Mouse (Mus musculus) stomach, embryonic 15.5 days (tissue): ENCODE data around the gene Ccdc71. TPM values are rescaled to one million over a fixed set of nuclear protein-coding genes. Genes with fewer than 3 reads are reported as not detected.

Source experiments
- ATAC-seq: fragments of 200-750 bp; cut with Nextera tagmentation; 2 replicates; pipeline ENCODE4 v1.8.0; 2017; ENCODE audit warnings: low read depth, moderate number of reproducible peaks, moderate TSS enrichment; ENCODE audit not compliant: insufficient read depth, low FRiP score
- H3K27ac ChIP-seq: fragments of 300-500 bp; sonication (generic); 2 replicates; pipeline ENCODE4 v1.5.1; 2015; ENCODE audit warnings: mild to moderate bottlenecking, inconsistent platforms
- H3K27me3 ChIP-seq: fragments of 300-500 bp; sonication (generic); replicated peaks from 2 replicates; pipeline ENCODE4 v1.6.1; 2015; ENCODE audit warnings: inconsistent platforms
- H3K36me3 ChIP-seq: fragments of 300-500 bp; sonication (generic); 2 replicates; pipeline ENCODE4 v1.6.1; 2015; ENCODE audit warnings: inconsistent platforms
- H3K4me1 ChIP-seq: fragments of 300-500 bp; sonication (generic); 2 replicates; pipeline ENCODE4 v1.6.1; 2015; ENCODE audit warnings: inconsistent platforms
- H3K4me2 ChIP-seq: fragments of 300-500 bp; sonication (generic); 2 replicates; pipeline ENCODE4 v1.6.1; 2015; ENCODE audit warnings: mild to moderate bottlenecking, inconsistent platforms
- H3K4me3 ChIP-seq: fragments of 300-500 bp; sonication (generic); replicated peaks from 2 replicates; pipeline ENCODE4 v1.5.1; 2015; ENCODE audit warnings: inconsistent platforms
- H3K9ac ChIP-seq: fragments of 300-500 bp; sonication (generic); 2 replicates; pipeline ENCODE4 v1.6.1; 2015; ENCODE audit warnings: inconsistent platforms
- H3K9me3 ChIP-seq: fragments of 300-500 bp; sonication (generic); 2 replicates; pipeline ENCODE4 v1.6.1; 2016; ENCODE audit warnings: inconsistent platforms
- WGBS: fragments of 180-500 bp; shearing (Covaris S2); methylation state at CpG from one replicate; pipeline ENCODE4 v1.1.7; 2015; 5-methylcytosine and 5-hydroxymethylcytosine counted together
- polyA plus RNA-seq: library from polyadenylated mRNA; unstranded; fragments of >200 nt; fragmentation: Nextera tagmentation; extraction: Ambion mirVana; gene quantifications from 2 replicates; pipeline ENCODE4 v1.2.1, GENCODE M21; 2015

Ccdc71 gene
- polyA plus RNA-seq, 1 experiment from 2014 or later = 47.7 TPM

DNA sequence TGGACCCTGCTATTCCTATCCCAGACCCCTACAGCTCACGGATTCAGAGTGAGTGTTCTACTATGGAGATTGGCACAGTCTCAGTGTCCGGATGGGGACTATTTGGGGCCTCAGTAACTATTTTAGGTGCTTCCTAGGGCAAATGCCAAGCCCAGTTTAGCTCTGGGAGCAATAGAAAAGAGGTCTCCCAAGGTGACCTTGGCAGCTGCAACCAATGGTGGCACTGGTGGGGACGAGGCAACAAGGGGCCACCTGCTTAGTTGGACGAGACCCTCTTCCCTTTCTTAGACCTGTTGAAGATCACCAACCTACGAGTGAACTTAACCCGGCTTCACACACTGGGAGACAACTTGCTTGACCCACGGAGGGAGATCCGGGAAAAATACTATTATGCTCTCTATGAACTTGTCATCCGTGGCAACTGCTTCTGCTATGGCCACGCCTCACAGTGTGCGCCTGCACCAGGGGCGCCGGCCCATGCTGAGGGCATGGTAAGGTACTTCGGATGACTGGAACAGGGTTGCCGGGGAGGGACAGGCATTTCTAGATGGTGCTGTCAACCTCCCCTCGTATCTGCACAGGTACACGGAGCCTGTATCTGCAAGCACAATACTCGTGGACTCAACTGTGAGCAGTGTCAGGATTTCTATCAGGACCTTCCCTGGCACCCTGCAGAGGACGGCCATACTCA, 21.3 kb downstream of the Ccdc71 start:
- Histone ChIP-seq H3K9ac (no peak overlapping the region), H3K9me3 (no peaks in the 10 kb centered on the region), H3K4me3 (no peak overlapping the region), H3K27me3 (no peaks in the 10 kb centered on the region), H3K4me1 (peaks cover 21% of the 10 kb centered on the region), H3K27ac (no peak overlapping the region), H3K4me2 (no peak overlapping the region), H3K36me3 (peaks cover 45% of the 10 kb centered on the region; the same call in 1 of the 2 replicates)
- no peak for ATAC-seq
- WGBS = 87% methylated on average over 19 of the region's 19 CpGs

DNA sequence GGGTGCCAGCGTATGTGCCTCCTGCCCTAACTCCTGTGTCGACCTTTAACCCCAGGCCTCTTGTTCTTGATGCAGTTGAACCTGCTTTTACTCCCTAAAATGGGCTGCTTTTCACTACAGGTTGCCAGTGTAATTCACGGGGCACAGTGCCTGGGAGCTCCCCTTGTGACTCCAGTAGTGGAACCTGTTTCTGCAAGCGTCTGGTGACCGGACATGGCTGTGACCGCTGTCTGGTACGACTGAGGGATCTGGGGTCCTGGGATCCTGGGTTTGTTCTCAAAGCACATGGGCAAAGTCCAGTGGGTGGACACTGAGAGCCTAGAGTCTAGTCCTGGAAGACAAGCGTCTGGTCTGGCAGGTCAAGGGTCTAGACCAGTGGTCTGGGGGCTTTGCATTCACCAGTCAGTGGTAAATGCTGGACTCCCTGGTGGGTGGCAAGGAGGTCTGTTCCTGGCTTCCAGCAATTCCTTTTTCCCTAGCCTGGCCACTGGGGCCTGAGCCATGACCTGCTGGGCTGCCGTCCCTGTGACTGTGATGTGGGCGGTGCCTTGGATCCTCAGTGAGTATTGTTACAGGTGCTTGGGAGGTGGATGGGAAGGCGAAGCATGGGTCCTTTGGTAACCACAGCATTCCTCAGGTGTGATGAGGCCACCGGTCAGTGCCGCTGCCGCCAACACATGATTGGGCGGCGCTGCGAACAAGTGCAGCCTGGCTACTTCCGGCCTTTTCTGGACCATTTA, 22.9 kb downstream of the Ccdc71 start:
- no peak for ATAC-seq
- peaks cover 60% of the 10 kb centered on the region for H3K36me3 ChIP-seq

DNA sequence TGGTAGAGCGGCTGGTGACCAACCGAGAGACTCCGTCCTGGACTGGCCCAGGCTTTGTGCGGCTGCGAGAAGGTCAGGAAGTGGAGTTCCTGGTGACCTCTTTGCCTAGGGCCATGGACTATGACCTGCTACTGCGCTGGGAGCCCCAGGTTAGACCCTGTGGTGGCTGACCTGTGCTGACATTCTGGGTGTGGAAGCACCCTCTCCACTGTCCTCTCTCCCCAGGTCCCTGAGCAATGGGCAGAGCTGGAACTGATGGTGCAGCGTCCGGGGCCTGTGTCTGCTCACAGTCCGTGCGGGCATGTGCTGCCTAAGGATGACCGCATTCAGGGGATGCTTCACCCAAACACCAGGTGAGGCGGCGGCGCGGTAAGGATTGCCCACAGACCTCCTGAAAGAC, 23.7 kb downstream of the Ccdc71 start:
- H3K27ac ChIP-seq = no peak overlapping the region
- H3K4me2 ChIP-seq = no peak overlapping the region
- peaks cover 66% of the 10 kb centered on the region for H3K36me3 ChIP-seq
- no peaks in the 10 kb centered on the region for H3K9me3 ChIP-seq
- no peak for ATAC-seq
- WGBS = 93% methylated on average over 15 of the region's 15 CpGs
- no peaks in the 10 kb centered on the region for H3K27me3 ChIP-seq
- H3K4me3 ChIP-seq = no peak overlapping the region
- no peak overlapping the region for H3K9ac ChIP-seq
- H3K4me1 ChIP-seq = peaks cover 19% of the 10 kb centered on the region

More for the DNA sequence above, 22.9 kb downstream of the Ccdc71 start:
- Histone ChIP-seq H3K4me3 (no peak overlapping the region), H3K9me3 (no peaks in the 10 kb centered on the region), H3K27me3 (no peaks in the 10 kb centered on the region), H3K4me2 (no peak overlapping the region), H3K27ac (no peak overlapping the region), H3K9ac (no peak overlapping the region), H3K4me1 (peaks cover 21% of the 10 kb centered on the region)
- 93% methylated on average over 18 of the region's 18 CpGs for WGBS

DNA sequence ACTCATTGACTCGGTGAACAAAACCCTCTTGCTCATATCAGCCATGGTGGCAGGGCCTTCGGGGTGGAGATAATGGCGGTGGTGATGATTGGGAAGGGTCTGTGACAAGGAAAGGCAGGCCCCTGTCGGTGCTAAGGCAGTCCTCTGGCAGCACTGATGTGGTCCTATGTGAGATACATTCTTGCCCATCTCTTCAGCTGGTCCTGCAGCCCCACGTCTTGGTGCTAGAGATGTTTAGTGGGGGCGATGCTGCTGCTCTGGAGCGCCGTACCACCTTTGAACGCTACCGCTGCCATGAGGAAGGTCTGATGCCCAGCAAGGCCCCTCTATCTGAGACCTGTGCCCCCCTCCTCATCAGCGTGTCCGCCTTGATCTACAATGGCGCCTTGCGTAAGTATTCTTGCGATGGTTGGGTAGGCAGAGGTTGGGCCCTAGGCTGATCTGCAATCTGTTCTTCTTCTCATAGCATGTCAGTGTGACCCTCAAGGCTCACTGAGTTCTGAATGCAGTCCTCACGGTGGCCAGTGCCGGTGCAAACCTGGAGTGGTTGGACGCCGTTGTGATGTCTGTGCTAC, 25.1 kb downstream of the Ccdc71 start:
- no peak overlapping the region for H3K4me3 ChIP-seq
- H3K4me2 ChIP-seq = no peak overlapping the region
- H3K27me3 ChIP-seq = no peaks in the 10 kb centered on the region
- H3K9me3 ChIP-seq = no peaks in the 10 kb centered on the region
- 91% methylated on average over 19 of the region's 19 CpGs for WGBS
- ATAC-seq = no peak
- no peak overlapping the region for H3K9ac ChIP-seq
- H3K27ac ChIP-seq = no peak overlapping the region
- H3K36me3 ChIP-seq = peaks cover 76% of the 10 kb centered on the region
- H3K4me1 ChIP-seq = peaks cover 14% of the 10 kb centered on the region

DNA sequence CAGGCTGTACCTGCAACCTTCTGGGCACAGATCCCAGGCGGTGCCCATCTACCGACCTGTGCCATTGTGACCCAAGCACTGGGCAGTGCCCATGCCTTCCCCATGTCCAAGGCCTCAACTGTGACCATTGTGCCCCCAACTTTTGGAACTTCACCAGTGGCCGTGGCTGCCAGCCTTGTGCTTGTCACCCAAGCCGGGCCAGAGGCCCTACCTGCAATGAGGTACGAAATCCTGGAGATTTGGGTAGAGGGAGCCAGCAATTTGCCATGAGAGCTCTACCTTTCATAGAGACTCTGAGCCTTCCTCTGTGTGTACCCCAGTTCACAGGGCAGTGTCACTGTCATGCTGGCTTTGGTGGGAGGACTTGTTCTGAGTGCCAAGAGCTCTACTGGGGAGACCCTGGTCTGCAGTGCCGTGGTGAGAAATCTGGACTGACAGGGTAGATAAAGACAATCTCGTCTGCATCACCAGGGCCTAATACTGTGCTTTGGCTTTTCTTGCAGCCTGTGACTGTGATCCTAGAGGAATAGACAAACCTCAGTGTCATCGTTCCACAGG, 26.7 kb downstream of the Ccdc71 start:
- Histone ChIP-seq H3K4me2 (no peak overlapping the region), H3K9me3 (no peaks in the 10 kb centered on the region), H3K4me1 (peaks cover 13% of the 10 kb centered on the region), H3K27me3 (no peaks in the 10 kb centered on the region), H3K36me3 (peaks cover 67% of the 10 kb centered on the region), H3K9ac (no peak overlapping the region), H3K27ac (no peak overlapping the region), H3K4me3 (no peak overlapping the region)
- WGBS = 93% methylated on average over 8 of the region's 8 CpGs
- ATAC-seq = no peak

DNA sequence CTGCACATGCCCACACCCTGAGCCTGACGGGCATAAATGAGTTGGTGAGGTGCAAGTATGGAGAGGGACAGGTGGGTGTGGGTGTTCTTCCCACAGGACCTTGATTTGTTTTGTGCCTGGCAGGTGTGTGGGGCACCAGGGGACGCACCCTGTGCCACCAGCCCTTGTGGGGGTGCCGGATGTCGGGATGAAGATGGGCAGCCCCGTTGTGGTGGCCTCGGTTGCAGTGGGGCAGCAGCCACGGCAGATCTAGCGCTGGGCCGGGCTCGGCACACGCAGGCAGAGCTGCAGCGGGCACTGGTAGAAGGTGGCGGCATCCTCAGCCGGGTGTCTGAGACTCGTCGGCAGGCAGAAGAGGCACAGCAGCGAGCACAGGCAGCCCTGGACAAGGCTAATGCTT, 28.1 kb downstream of the Ccdc71 start:
- 93% methylated on average over 17 of the region's 17 CpGs for WGBS
- peaks cover 67% of the 10 kb centered on the region for H3K36me3 ChIP-seq

DNA sequence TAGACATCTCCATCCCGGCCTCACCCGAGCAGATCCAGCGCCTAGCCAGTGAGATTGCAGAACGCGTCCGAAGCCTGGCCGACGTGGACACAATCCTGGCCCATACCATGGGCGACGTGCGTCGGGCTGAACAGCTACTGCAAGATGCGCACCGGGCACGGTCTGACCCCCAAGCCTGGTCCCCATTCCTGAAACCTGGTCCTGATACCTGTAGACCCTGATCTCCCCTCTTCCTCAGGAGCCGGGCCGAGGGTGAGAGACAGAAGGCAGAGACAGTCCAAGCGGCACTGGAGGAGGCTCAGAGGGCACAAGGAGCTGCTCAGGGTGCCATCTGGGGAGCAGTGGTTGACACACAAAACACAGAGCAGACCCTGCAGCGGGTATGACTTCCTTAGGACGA, 28.9 kb downstream of the Ccdc71 start:
- no peaks in the 10 kb centered on the region for H3K27me3 ChIP-seq
- H3K27ac ChIP-seq = peak overlapping the region; percentile 93; the same call in 1 of the 2 replicates
- H3K36me3 ChIP-seq = peaks cover 66% of the 10 kb centered on the region

More for the DNA sequence above, 28.1 kb downstream of the Ccdc71 start:
- H3K9ac ChIP-seq = no peak overlapping the region
- no peaks in the 10 kb centered on the region for H3K27me3 ChIP-seq
- H3K4me2 ChIP-seq = no peak overlapping the region
- no peaks in the 10 kb centered on the region for H3K9me3 ChIP-seq
- H3K4me1 ChIP-seq = peaks cover 19% of the 10 kb centered on the region
- H3K4me3 ChIP-seq = no peak overlapping the region
- no peak for ATAC-seq
- no peak overlapping the region for H3K27ac ChIP-seq

DNA sequence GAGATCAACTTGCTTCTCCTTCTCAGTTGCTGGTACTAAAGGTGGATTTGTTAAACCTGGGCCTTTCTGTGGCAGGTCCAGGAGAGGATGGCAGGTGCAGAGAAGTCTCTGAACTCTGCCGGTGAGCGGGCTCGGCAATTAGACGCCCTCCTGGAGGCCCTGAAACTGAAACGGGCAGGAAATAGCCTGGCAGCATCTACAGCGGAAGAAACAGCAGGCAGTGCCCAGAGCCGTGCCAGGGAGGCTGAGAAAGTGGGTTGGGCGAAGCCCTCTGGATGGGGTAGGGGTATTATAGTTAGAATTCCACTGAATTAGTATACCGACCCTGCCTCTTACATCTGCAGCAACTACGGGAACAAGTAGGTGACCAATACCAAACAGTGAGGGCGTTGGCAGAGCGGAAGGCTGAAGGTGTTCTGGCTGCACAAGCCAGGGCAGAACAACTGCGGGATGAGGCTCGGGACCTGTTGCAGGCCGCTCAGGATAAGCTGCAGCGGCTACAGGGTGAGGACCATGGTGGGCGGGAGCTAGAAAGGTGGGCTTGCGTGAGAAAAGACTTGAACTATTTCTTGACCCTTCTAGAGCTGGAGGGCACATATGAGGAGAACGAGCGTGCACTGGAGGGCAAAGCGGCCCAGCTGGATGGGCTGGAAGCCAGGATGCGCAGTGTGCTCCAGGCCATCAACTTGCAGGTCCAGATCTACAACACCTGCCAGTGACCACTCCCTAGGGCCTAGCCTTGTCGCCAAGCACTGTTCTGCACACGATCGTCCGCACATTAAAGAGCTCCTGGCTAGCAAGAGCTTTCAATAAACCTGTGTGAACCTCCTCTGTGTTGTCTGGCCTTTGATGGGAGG, 29.6 kb downstream of the Ccdc71 start:
- Histone ChIP-seq H3K27ac (peak overlapping the region; percentile 93), H3K27me3 (no peaks in the 10 kb centered on the region), H3K4me3 (peak overlapping the region; percentile 70), H3K4me1 (peaks cover 19% of the 10 kb centered on the region), H3K36me3 (peaks cover 71% of the 10 kb centered on the region), H3K9ac (no peak overlapping the region), H3K9me3 (no peaks in the 10 kb centered on the region), H3K4me2 (peak overlapping the region; percentile 85)
- WGBS = 56% methylated on average over 26 of the region's 26 CpGs
- no peak for ATAC-seq

More for the DNA sequence above, 28.9 kb downstream of the Ccdc71 start:
- Histone ChIP-seq H3K4me1 (peaks cover 19% of the 10 kb centered on the region), H3K9me3 (no peaks in the 10 kb centered on the region), H3K9ac (no peak overlapping the region), H3K4me2 (no peak overlapping the region), H3K4me3 (no peak overlapping the region)
- ATAC-seq = no peak
- WGBS = 95% methylated on average over 20 of the region's 20 CpGs

DNA sequence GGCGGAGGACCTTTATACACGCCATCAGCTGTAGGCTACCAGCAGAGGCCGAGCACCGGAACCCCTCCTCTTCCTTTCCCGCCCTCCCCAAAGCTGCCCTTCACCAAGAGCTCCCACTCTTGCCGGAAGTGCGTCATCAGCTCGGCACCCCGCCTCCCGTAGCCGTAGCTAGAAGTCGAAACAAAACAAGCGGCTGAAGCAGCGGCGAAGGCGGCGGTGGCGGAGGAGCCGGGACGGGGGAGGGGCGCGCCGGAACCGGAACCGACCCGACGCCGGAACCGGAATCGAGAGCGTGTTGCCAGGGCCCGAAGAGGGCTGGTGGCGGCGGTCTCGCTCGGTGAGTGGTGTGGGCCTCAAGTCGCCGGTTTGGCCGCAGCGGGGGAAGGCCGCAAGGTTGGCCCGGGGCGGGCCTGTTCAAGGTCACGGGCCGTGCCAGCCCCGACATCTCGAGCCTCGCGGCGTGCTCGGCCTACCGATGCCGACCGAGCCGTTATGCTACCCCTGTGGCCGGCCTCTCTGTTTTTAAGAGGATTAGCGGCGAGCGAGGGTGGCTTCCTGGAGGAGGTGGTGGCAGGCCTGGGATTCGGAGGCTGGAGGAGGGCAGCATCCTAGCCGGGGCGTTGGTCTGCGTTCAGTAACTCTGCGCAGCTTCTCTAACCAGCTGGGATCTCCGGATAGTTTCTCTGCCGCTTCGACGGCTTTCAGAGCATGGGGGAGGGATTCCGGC, 30.4 kb downstream of the Ccdc71 start, which contains the start of gene Usp19:
TSS of gene Usp19 (plus strand) at position 44 of the 727 bp plus-strand sequence.
- no peaks in the 10 kb centered on the region for H3K27me3 ChIP-seq
- WGBS = under 1% methylated on average over 69 of the region's 69 CpGs
- H3K9ac ChIP-seq = peak within 1 kb of the TSS; percentile 76
- peak within 1 kb of the TSS; percentile 93 for H3K27ac ChIP-seq
- peaks cover 19% of the 10 kb centered on the region for H3K4me1 ChIP-seq
- H3K4me3 ChIP-seq = peak within 1 kb of the TSS; percentile 70
- peak within 1 kb of the TSS; percentile 85 for H3K4me2 ChIP-seq
- peak; percentile 94 for ATAC-seq
- H3K36me3 ChIP-seq = peaks cover 70% of the 10 kb centered on the region
- no peaks in the 10 kb centered on the region for H3K9me3 ChIP-seq

DNA sequence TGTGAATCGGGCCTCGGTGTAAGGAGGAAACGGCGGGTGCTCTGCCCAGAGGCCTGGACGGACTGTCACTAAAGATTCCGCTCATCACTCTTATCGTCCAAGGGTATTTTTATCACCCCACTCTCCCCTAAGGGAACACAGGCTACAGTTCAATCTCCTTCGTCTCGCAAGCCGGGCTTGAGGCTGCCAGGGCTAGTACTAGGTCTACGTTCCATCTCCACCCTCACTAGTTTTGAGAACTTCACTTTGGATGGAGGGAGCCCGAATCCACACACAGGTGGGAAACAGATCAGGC, 30.9 kb downstream of the Ccdc71 start:
- Histone ChIP-seq H3K27ac (peak overlapping the region; percentile 93), H3K4me1 (peaks cover 19% of the 10 kb centered on the region), H3K27me3 (no peaks in the 10 kb centered on the region), H3K9ac (peak overlapping the region; percentile 76), H3K36me3 (peaks cover 71% of the 10 kb centered on the region), H3K9me3 (no peaks in the 10 kb centered on the region), H3K4me3 (peak overlapping the region; percentile 70), H3K4me2 (peak overlapping the region; percentile 85)
- no peak for ATAC-seq
- WGBS = 5% methylated on average over 12 of the region's 12 CpGs
